Mouse (Mus musculus): ENCODE results near the gene Acr. TPM values are rescaled to one million over a fixed set of nuclear protein-coding genes. Genes with fewer than 3 reads are reported as not detected.

The Acr gene
- total RNA-seq (2014; fragmentation: Nextera tagmentation): not detected in 2 replicates
- total RNA-seq (2017): not detected in 2 replicates

GRCm38 (mm10) chr15:89568114-89568513, at the start of gene Acr:
Acr (plus strand) TSS chr15:89568326.
- ATAC-seq (replicated peaks; ENCODE audit: poor library complexity, severe bottlenecking): no peak

GRCm38 (mm10) chr15:89521951-89522350, 46.2 kb upstream of the Acr start:
- ATAC-seq (replicated peaks; ENCODE audit: poor library complexity, severe bottlenecking): no peak

- ATAC-seq (replicated peaks; ENCODE audit: poor library complexity, severe bottlenecking): no peak
Observed at GRCm38 (mm10) chr15:89522566-89523282, 45.4 kb upstream of the Acr start.

GRCm38 (mm10) chr15:89523283-89523832, 44.8 kb upstream of the Acr start:
- no peak for ATAC-seq (replicated peaks; ENCODE audit: poor library complexity, severe bottlenecking)

- ATAC-seq (replicated peaks; ENCODE audit: poor library complexity, severe bottlenecking): no peak
Observed at GRCm38 (mm10) chr15:89524001-89524571, 44.0 kb upstream of the Acr start.

- ATAC-seq (replicated peaks; ENCODE audit: poor library complexity, severe bottlenecking): no peak
Observed at GRCm38 (mm10) chr15:89524611-89525415, 43.3 kb upstream of the Acr start.

GRCm38 (mm10) chr15:89525464-89525863, 42.7 kb upstream of the Acr start:
- ATAC-seq (replicated peaks; ENCODE audit: poor library complexity, severe bottlenecking): no peak

GRCm38 (mm10) chr15:89525896-89526295, 42.2 kb upstream of the Acr start:
- no peak for ATAC-seq (replicated peaks; ENCODE audit: poor library complexity, severe bottlenecking)

- ATAC-seq (replicated peaks; ENCODE audit: poor library complexity, severe bottlenecking): no peak
Observed at GRCm38 (mm10) chr15:89526776-89527325, 41.3 kb upstream of the Acr start.

GRCm38 (mm10) chr15:89527466-89527865, 40.7 kb upstream of the Acr start:
- ATAC-seq (replicated peaks; ENCODE audit: poor library complexity, severe bottlenecking): no peak

GRCm38 (mm10) chr15:89528201-89528850, 39.8 kb upstream of the Acr start:
- no peak for ATAC-seq (replicated peaks; ENCODE audit: poor library complexity, severe bottlenecking)

- ATAC-seq (replicated peaks; ENCODE audit: poor library complexity, severe bottlenecking): no peak
Observed at GRCm38 (mm10) chr15:89528923-89529322, 39.2 kb upstream of the Acr start.

- ATAC-seq (replicated peaks; ENCODE audit: poor library complexity, severe bottlenecking): peak; percentile 63
Observed at GRCm38 (mm10) chr15:89530336-89530735, 37.8 kb upstream of the Acr start.

- ATAC-seq (replicated peaks; ENCODE audit: poor library complexity, severe bottlenecking): no peak
Observed at GRCm38 (mm10) chr15:89531399-89531798, 36.7 kb upstream of the Acr start.

- ATAC-seq (replicated peaks; ENCODE audit: poor library complexity, severe bottlenecking): no peak
Observed at GRCm38 (mm10) chr15:89532026-89532923, 35.9 kb upstream of the Acr start.

- ATAC-seq (replicated peaks; ENCODE audit: poor library complexity, severe bottlenecking): no peak
Observed at GRCm38 (mm10) chr15:89532924-89533842, 34.9 kb upstream of the Acr start.

GRCm38 (mm10) chr15:89533843-89534207, 34.3 kb upstream of the Acr start:
- ATAC-seq (replicated peaks; ENCODE audit: poor library complexity, severe bottlenecking): no peak

GRCm38 (mm10) chr15:89544171-89544570, 24.0 kb upstream of the Acr start:
- no peak for ATAC-seq (replicated peaks; ENCODE audit: poor library complexity, severe bottlenecking)

Measured in granulocyte monocyte progenitor cell, adult 5-6 weeks (primary cell).